Mouse (Mus musculus) CH12.LX (cell line): ENCODE data around the gene Tysnd1. TPM values are rescaled to one million over a fixed set of nuclear protein-coding genes. Genes with fewer than 3 reads are reported as not detected.
A peak's percentile ranks its signal among the peaks of the same experiment; 100 is the strongest.

Source experiments
- DNase-seq: peaks from one replicate; pipeline ENCODE4 v3.0.0-alpha.2; 2013; ENCODE audit errors: extremely low read depth
- H3K27ac ChIP-seq: 2 replicates; pipeline ENCODE4 v1.5.1; 2012; ENCODE audit warnings: low read depth, mild to moderate bottlenecking, control low read depth, moderate library complexity; ENCODE audit not compliant: insufficient read depth
- H3K27me3 ChIP-seq: replicated peaks from 2 replicates; pipeline ENCODE3; 2012; ENCODE audit warnings: inconsistent platforms
- H3K36me3 ChIP-seq, 2 experiments: replicated peaks in 1 of 2; 2 replicates each; pipeline versions ENCODE3 to v1.6.1; 2012; ENCODE audit warnings: inconsistent platforms in 1 of 2, low read length in 1 of 2, mild to moderate bottlenecking in 1 of 2, mixed read lengths in 1 of 2, moderate library complexity in 1 of 2; ENCODE audit not compliant: control insufficient read depth in 1 of 2, insufficient read depth in 1 of 2
- H3K4me1 ChIP-seq, 2 experiments: 2 replicates each; pipeline ENCODE4 v1.6.1; 2012; ENCODE audit warnings: inconsistent platforms in 1 of 2, moderate library complexity in 1 of 2; ENCODE audit not compliant: insufficient read depth in 2 of 2, control insufficient read depth in 1 of 2
- H3K4me2 ChIP-seq: 2 replicates; pipeline ENCODE4 v1.6.1; 2012; ENCODE audit warnings: low read depth, mild to moderate bottlenecking, control low read depth; ENCODE audit not compliant: poor library complexity, insufficient read depth, severe bottlenecking
- H3K4me3 ChIP-seq, 3 experiments: fragments of 150-350 bp in 1 of 3; sonication (generic) in 1 of 3; replicated peaks in 1 of 3; 2 replicates each; pipeline versions ENCODE3 to v1.5.1; 2011 to 2012; ENCODE audit warnings: low read depth in 2 of 3, low read length in 2 of 3, mild to moderate bottlenecking in 2 of 3, moderate library complexity in 2 of 3, control low read depth in 1 of 3, improper control_type of control experiment in 1 of 3, inconsistent platforms in 1 of 3, mixed read lengths in 1 of 3; ENCODE audit not compliant: poor library complexity in 1 of 3
- H3K79me2 ChIP-seq: replicated peaks from 2 replicates; pipeline ENCODE4 v1.6.1; 2012; ENCODE audit warnings: mild to moderate bottlenecking, moderate library complexity; ENCODE audit not compliant: control insufficient read depth, poor library complexity, insufficient read depth, severe bottlenecking; ENCODE audit errors: extremely low read depth
- H3K9ac ChIP-seq: 2 replicates; pipeline ENCODE4 v1.6.1; 2012; ENCODE audit warnings: low read depth, mild to moderate bottlenecking, control low read depth, moderate library complexity; ENCODE audit not compliant: insufficient read depth
- H3K9me3 ChIP-seq: replicated peaks from 2 replicates; pipeline ENCODE3; 2012; ENCODE audit warnings: low read length, inconsistent platforms, mixed read lengths
- CHD1 ChIP-seq: IDR thresholded peaks from 2 replicates; pipeline ENCODE4 v1.6.1; 2012; ENCODE audit warnings: low read depth, low read length, improper control_type of control experiment, inconsistent platforms
- CTCF ChIP-seq, 2 experiments: IDR thresholded peaks in 1 of 2; conservative IDR thresholded peaks in 1 of 2; 2 replicates each; pipeline ENCODE4 v1.5.1; 2011 to 2012; ENCODE audit warnings: low read depth in 2 of 2, low read length in 2 of 2, improper control_type of control experiment in 1 of 2, inconsistent platforms in 1 of 2, mild to moderate bottlenecking in 1 of 2, moderate library complexity in 1 of 2
- HCFC1 ChIP-seq: IDR thresholded peaks from 2 replicates; pipeline ENCODE4 v1.6.1; 2012; ENCODE audit warnings: low read depth, mild to moderate bottlenecking, inconsistent platforms, low read length, improper control_type of control experiment
- JUN ChIP-seq: IDR thresholded peaks from 2 replicates; pipeline ENCODE4 v1.6.1; 2011; ENCODE audit warnings: low read depth, mild to moderate bottlenecking, low read length, improper control_type of control experiment, moderate library complexity; ENCODE audit not compliant: insufficient read depth
- KAT2A ChIP-seq: IDR thresholded peaks from 2 replicates; pipeline ENCODE4 v1.6.1; 2012; ENCODE audit warnings: low read length, improper control_type of control experiment, inconsistent platforms; ENCODE audit not compliant: insufficient replicate concordance
- MXI1 ChIP-seq: IDR thresholded peaks from 2 replicates; pipeline ENCODE4 v1.6.1; 2011; ENCODE audit warnings: mild to moderate bottlenecking, low read depth, low read length, improper control_type of control experiment
- MYC ChIP-seq: IDR thresholded peaks from 2 replicates; pipeline ENCODE4 v1.6.1; 2011; ENCODE audit warnings: low read depth, mild to moderate bottlenecking, improper control_type of control experiment, low read length
- NELFE ChIP-seq: IDR thresholded peaks from 2 replicates; pipeline ENCODE4 v1.6.1; 2011; ENCODE audit warnings: low read depth, low read length, improper control_type of control experiment
- RAD21 ChIP-seq: IDR thresholded peaks from 2 replicates; pipeline ENCODE4 v1.6.1; 2011; ENCODE audit warnings: low read depth, mild to moderate bottlenecking, low read length, improper control_type of control experiment, moderate library complexity
- RCOR1 ChIP-seq: conservative IDR thresholded peaks from 2 replicates; pipeline ENCODE4 v1.6.1; 2012; ENCODE audit warnings: low read depth, mild to moderate bottlenecking, inconsistent platforms, low read length, improper control_type of control experiment
- SMC3 ChIP-seq: IDR thresholded peaks from 2 replicates; pipeline ENCODE4 v1.6.1; 2011; ENCODE audit warnings: low read depth, low read length, improper control_type of control experiment
- TBP ChIP-seq: conservative IDR thresholded peaks from 2 replicates; pipeline ENCODE4 v1.6.1; 2011; ENCODE audit warnings: low read depth, low read length, improper control_type of control experiment
- UBTF ChIP-seq: IDR thresholded peaks from 2 replicates; pipeline ENCODE4 v1.6.1; 2012; ENCODE audit warnings: low read depth, mild to moderate bottlenecking, inconsistent platforms, low read length, improper control_type of control experiment, moderate library complexity
- USF1 ChIP-seq: IDR thresholded peaks from 2 replicates; pipeline ENCODE4 v1.6.1; 2014; ENCODE audit warnings: low read depth, mild to moderate bottlenecking, inconsistent platforms, low read length, improper control_type of control experiment
- ZC3H11A ChIP-seq: IDR thresholded peaks from 2 replicates; pipeline ENCODE4 v1.6.1; 2012; ENCODE audit warnings: low read depth, mild to moderate bottlenecking, inconsistent platforms, low read length, improper control_type of control experiment
- ZMIZ1 ChIP-seq: IDR thresholded peaks from 2 replicates; pipeline ENCODE4 v1.6.1; 2012; ENCODE audit warnings: low read depth, mild to moderate bottlenecking, inconsistent platforms, low read length, improper control_type of control experiment
- dilution Hi-C: fragments of 300-500 bp; cut with MboI; formaldehyde crosslinking; loops from 2 replicates; pipeline ENCODE4 v1.14.3; 2020; ENCODE audit warnings: low sequenced_read_pairs; ENCODE audit not compliant: extremely low pct_unique_long_range_greater_than_20kb, extremely low pct_ligation_motif_present
- in situ Hi-C: fragments of 300-500 bp; cut with MboI; formaldehyde crosslinking; loops from 3 replicates; pipeline ENCODE4 v1.14.3; 2019; ENCODE audit warnings: low sequenced_read_pairs, low pct_ligation_motif_present, low pct_unique_long_range_greater_than_20kb, mixed read lengths
- polyA plus RNA-seq: library from polyadenylated mRNA; unstranded; fragments of >175 nt; gene quantifications from 2 replicates; pipeline ENCODE4 v1.2.1, GENCODE M21; 2012; ENCODE audit warnings: low read depth; ENCODE audit not compliant: insufficient read length
- total RNA-seq, 2 experiments: library from RNA; depleted of rRNA; stranded (reverse); fragments of 300-350 nt in 1 of 2; fragments of >200 nt in 1 of 2; gene quantifications; 2 replicates each; pipeline ENCODE4 v1.2.3; 2012 to 2014

The Tysnd1 gene
- total and polyA plus RNA-seq, 3 experiments = 23.2 to 45.1 (median 38.9) TPM

DNA sequence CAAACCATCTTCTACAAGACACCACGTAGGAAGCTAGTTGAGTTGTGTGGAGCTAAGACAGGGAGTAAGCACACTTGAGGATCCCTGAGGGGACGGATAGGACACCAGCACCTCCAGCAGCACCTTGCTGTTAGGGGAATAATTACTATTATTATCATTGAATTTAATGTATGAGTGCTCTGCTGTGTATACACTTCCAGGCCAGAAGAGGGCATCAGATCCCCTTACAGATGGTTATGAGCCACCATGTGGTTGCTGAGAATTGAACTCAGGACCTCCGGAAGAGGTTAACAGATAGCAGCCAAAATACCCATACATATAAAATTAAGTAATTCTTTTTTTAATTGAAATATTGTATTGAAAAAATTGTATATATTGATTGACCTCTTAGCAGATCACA, 24.6 kb upstream of the Tysnd1 start:
- no peak overlapping the region for H3K27ac ChIP-seq

DNA sequence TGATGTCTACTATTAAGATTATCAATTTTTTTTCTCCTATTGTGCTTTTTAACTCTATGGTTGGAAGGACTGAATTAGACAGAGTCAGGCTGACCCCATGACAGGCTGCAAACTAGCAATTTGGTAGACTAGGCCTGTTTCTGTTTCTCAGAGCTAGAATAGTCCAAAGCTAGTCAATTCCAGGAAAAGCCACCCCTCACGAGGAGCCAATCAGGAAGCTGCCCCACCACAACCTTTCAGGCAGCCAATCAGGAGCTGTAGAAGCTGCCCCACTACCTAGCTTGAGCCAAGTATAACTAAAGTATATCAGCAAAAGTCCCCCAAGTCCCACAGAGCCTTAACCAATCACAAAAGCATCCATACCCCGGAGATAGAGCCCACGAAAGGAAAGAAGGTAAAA, 19.4 kb upstream of the Tysnd1 start:
- Histone ChIP-seq H3K4me1 (peaks cover 0 to 7% of the 10 kb centered on the region in 2 experiments; a peak in 2 of 4 replicates), H3K27me3 (no peaks in the 10 kb centered on the region), H3K36me3 (peaks cover 26 to 50% of the 10 kb centered on the region in 2 experiments), H3K9me3 (no peaks in the 10 kb centered on the region), H3K4me2 (no peak overlapping the region), H3K27ac (no peak overlapping the region), H3K9ac (no peak overlapping the region), H3K79me2 (peaks cover 8% of the 10 kb centered on the region), H3K4me3 (no peak overlapping the region)
- no peak for TF ChIP-seq HCFC1
- no peak for TF ChIP-seq JUN
- no peak for TF ChIP-seq RCOR1
- TF ChIP-seq ZC3H11A = no peak
- TF ChIP-seq KAT2A = no peak
- no peak for TF ChIP-seq SMC3
- no peak for TF ChIP-seq RAD21
- dilution Hi-C loops = no loop called here
- no peak for DNase-seq
- in situ Hi-C loops = no loop called here

More for the DNA sequence above, 24.6 kb upstream of the Tysnd1 start:
- DNase-seq = no peak
- H3K27me3 ChIP-seq = no peaks in the 10 kb centered on the region
- no peak overlapping the region for H3K4me2 ChIP-seq
- in situ Hi-C loops = loop anchor here (25.0 kb wide), 1 partner anchor 333 kb away; no protein-coding TSS in a partner anchor
- H3K36me3 ChIP-seq = peaks cover 49 to 93% of the 10 kb centered on the region in 2 experiments
- no peak overlapping the region for H3K4me3 ChIP-seq
- H3K9me3 ChIP-seq = no peaks in the 10 kb centered on the region
- dilution Hi-C loops = no loop called here
- no peaks in the 10 kb centered on the region for H3K4me1 ChIP-seq
- H3K79me2 ChIP-seq = no peaks in the 10 kb centered on the region
- H3K9ac ChIP-seq = no peak overlapping the region
- TF ChIP-seq CHD1 (no peak), MYC (0 out of 2 replicates have a peak, but pooled peaks have one; percentile 40), TBP (no peak), USF1 (no peak), CTCF (conservative IDR thresholded peaks at IDR 0.05 in 1 of 2, IDR thresholded peaks at IDR 0.05 in 1 of 2; ENCODE audit: low read depth in 2 of 2, low read length in 2 of 2) (peak; percentile 51 to 54; a peak in 3 of 4 replicates), RCOR1 (no peak), NELFE (no peak), MXI1 (no peak), SMC3 (no peak; the same call in 1 of the 2 replicates), UBTF (no peak), ZMIZ1 (no peak)
